Mouse (Mus musculus) layer of hippocampus, postnatal 36 days (tissue): ENCODE measurements at regions not wholly inside any gene's neighbourhood (a gene's known extent, or its start where the extent isn't known, plus 50 kb on each side); places are given as distances from the start of the nearest gene placed in this dataset.
"Not testable (repeated sequence)": the region's sequence is repeated elsewhere in the genome, so short reads cannot be mapped to it uniquely, and the experiment has no call there.

Source experiments
- DNase-seq, 2 experiments: peaks; one replicate each; pipeline ENCODE4 v3.0.0; 2022

DNA sequence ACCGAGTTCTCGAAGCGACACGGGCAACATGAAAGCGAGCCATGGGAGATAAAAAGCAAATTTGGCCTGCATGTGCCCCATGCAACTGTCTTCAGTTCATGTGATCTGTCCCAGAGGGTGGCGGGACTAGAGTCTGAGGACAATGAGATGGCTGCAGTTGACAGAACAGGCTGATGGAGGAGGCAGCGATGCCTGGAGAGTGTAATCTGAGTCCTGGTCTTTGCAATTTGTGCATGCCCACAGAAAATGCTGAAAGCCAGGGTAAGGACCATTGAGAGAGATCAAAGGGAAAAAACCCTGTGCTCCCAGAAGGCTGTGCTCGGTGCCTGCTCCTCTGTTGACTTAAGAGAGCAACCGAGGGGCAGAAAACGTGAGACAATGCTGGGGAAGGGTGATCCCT is 624.8 kb upstream of the BB014433 start:
- no peak for DNase-seq

DNA sequence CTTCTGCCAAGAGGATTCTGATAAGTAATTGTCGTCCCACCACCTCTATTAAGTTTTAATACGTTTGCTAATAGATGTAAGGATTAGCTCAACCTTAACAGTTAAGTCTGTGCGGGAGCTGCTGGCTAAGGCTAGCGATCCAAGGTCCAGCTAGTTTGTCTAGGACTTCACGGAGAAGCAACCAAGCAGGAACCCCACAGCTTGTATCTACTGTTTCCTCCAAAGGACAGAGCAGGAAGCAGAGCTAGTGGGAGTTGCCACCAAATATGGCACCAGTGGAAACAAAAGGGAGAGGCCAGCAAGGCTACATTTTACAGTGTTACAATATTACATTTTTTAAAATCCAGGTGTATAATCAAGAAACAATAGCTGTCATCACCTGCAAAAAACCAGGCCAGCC is 624.4 kb upstream of the BB014433 start:
- no peak for DNase-seq

DNA sequence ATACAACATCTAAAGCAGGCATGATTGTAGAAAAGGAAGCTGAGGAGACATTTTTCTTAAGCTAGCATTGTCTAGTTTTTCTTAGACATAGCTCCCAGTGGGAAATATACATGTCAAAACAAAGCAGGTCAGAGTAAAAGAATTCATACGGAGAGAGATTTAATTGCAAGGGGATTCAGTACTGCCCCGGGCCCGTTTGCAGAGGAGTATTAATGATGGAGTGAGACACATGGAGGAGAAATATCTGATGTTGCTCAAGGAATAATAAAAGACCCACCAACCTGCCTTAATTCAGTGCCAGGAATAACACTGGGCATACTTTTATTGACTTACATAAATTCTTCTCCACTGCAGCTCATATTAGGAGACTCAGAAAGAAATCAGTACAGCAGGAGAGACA is 623.6 kb upstream of the BB014433 start:
- no peak for DNase-seq

DNA sequence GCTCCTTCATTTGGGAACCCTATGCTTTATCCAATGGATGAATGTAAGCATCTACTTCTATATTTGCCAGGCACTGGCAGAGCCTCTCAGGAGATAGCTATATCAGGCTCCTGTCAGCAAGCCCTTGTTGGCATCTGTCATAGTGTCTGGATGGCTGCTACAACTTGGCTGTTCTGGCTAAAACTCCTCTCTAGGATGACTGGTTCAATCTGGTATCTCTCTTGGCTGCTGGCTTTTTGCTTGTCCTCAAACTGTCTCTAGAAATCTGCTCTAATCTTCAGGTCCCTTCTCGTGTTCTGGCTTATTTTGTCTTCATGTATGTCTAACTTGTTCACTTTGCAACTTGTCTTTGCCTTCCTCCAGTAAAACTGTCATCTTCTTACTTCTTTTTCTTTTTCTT is 614.7 kb upstream of the BB014433 start:
- no peak for DNase-seq

DNA sequence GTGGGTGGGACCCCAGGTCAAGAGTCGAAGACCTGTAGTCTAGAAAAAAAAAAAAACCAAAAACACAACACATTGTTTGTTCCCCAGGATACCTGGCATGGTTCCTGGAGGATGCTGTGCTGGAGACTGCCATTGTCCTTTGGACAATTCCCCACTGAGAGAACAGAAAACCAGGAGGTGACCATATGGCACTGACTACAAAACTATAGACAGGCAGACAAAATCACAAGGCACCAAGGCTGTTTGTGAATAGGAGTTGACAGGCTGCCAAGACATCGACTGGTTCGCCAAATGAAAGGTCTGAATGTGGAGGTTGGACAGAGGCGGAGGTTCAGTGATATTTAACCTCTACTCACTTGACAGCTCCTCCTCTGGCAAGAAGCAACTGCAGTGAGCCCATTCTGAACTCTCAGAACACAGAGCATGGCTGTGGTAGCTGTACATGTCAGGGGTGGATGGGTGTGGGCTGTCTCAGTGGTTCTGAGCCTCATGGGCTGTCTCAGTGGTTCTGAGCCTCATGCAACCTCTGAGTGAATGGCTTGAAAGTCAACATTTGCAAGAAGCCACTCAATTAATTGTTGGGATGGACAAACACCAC is 589.0 kb upstream of the BB014433 start:
- DNase-seq = no peak

DNA sequence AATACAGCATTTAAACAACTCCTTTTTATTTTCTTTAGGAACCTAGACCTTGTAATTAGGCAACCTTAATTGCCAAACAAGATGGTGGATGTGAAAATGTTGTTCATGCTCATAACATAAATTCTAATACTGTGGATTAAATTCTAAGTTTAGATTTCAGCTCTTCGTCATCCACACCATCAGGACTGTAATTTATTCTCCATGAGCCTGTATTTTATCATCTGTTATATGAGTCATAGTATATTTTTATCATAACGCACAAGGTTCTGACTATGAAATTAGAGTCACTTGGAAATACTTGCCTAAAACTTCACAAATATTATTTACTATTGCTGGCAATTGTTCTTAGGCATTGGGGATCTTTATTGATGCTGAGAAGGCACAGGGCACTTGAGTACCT is 582.7 kb upstream of the BB014433 start:
- DNase-seq = no peak

DNA sequence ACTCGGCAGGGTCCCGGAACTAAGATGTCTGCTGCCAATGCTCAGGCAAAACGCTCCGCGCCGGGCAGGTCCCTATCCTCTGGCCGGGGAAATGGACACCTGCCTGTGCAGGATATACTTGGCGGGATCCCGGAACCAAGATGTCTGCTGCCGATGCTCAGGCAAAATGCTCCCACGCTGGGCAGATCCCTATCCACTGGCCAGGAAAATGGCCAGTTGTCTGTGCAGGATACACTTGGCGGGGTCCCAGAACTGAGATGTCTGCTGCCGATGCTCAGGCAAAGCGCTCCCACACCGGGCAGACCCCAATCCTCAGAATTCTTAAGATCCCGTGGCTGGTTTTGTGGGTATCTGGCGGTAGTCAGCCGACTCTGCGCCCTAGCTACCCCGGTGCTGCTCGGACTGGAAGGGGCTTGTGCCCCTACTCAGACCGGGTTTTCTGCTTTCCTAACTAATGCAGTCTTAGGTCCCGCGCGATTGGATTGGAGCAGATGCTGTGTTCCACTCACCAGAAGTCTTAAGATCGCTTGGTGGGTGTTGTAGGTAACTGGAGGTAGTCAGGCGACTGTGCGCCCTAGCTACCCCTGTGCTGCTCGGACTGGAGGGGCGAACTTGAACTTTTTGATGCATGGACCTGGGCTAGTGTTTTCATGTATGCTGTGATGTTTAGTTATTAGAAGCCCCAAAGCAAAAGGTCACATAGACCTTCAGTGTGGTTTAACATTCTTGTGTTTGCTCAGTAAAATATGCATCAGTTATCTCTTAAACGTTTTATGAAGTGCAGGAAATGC is 577.9 kb upstream of the BB014433 start:
- not testable (repeated sequence) for DNase-seq

- DNase-seq = no peak
These were observed 564.3 kb upstream of the BB014433 start for GRCm38 (mm10) chr8:15610217-15610616.

DNA sequence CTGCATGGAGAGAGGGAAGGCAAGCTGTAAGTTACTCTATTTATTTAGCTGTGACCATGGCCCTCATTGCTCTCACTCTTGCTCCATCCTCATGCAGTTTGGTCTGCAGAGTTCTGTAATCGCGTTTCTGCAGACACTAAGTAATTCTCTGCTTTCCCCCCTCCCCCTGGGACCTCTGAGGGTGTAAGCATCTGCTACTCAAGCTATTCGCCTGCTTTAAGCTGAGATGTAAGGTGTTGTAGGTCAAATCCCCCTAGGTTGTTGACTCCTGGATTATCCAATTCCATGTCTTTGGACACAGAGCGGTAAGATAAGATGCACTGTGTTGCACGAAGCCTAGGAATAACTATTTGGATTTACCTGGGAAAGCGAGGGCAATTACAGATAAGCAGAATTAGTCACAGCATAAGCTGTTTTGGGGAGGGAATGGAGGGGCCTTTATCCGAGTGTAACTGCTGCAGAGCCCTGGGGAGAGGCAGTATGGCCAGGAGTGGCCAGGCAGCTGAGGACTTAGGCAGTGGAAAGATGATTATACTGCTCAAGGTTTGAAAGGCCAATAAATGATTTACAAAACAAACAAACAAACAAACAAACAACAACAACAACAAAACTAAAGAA is 561.8 kb upstream of the BB014433 start:
- no peak for DNase-seq

DNA sequence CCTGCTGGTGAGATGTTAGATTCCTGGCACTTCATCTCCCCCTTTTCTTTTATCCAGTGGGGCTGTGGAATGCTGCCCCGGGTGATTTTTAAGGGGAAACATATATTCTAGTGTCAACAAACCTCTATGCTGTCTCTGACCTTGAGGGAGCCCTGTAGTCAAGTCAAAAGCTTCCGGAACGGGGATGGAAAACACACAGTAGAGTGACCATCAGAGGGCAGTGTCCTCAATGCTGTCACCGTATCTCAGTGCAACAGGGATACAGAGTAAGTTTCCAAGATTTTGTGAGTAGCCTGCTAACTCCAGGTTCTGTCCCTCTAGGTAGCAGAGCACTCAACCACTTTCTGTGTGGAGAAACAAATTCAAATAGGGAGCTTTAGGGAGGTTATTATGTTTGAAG is 555.7 kb upstream of the BB014433 start:
- peak in 1 of 2 experiments; percentile 29 for DNase-seq

DNA sequence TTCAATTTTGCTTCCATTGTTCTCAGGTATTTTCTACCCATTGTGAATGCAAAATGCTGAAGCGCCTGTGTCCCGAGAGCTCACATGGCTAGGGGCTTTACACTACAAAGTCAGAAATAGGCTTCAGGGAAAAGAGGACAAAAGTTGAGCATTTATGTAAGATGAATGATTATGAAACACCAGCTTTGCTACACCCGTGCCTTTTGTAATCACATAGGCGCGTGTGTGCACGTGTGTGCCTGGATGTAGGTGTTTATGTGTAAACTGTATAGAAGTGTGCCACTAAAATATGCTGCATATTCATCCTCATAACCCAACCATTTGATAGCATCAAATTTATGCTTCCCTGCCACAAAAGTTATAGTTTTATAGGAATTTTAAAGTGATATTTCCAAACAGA is 547.2 kb upstream of the BB014433 start:
- no peak for DNase-seq

DNA sequence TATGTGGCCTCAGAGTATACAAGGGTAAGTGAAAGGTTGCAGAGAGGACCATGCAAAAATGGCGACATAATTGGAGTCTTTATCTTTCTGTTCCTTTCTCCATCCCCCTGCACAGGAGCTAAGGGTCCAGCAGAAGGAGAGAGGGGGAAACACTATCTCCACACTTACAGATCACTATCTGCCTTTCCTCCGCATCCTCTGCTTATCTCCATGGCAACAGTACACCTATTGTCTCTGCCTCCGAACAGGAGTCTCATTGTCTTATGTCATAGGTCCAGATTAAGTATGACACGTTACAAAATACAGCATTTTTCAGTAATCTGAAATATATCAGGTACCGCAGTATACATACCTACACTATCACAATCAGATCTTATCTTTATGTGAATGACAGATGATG is 537.9 kb upstream of the BB014433 start:
- no peak for DNase-seq

DNA sequence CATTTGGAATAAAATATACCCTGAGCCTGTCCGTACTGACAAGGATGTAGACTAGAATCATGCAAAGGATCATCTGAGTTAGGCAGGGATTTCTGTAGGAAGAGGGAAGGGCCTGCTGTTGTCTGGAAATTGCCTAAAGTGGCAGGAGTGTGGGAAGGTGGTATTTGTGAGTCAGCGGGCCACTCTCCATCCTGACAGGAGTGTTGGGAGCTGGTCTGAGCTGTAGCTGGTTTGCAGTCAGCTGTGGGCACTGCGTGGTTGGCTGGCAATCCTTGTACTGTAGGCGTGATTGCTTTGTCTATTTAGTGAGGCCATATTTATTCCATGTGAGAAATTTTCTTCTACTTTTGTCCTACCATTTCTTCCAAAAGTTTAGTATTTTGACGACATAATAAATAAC is 524.2 kb upstream of the BB014433 start:
- DNase-seq = no peak

DNA sequence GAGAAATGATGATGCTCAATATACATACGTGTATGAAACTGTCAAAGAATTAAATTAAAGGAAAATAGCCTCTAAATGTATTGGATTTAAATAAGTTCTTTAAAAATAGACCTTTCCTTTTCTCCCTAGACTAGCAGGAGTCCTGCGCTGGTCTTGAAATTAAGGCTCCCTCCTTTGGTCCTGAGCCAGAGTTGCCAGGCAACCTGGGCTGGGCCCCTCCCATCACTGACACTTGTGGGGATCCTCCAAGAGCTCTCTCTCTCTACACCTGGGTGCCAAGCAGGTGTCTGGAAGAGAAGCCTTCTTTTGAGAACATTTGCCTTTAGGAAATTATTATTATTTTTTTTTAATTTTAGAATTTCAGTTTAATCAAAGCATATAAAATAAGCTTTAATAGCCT is 521.9 kb upstream of the BB014433 start:
- no peak for DNase-seq

- peak; percentile 16 to 29 for DNase-seq
These were observed 516.7 kb upstream of the BB014433 start for GRCm38 (mm10) chr8:15562310-15563296.

DNA sequence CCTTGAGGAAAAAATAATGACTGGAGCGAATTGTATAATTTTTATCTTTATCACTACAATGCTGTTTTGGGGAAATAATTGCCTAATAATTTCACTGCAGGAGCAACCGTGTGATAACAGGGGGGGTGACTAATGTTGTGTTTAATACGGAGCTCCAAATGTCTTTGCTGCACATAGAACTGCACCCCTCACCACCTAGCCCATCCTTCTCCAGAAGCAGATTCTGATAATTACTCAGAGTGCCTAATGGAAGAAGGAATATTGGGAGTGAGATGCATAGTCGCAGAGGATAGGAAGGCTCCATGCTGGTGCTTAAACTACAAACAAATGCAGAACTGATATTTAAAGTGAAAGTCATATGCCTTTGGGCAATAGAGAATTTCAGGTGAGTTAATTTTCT is 486.1 kb upstream of the BB014433 start:
- no peak for DNase-seq

GRCm38 (mm10) chr8:15525461-15525860 is 479.6 kb upstream of the BB014433 start:
- DNase-seq = no peak

- DNase-seq = peak; percentile 73 to 83
These were observed 474.0 kb upstream of the BB014433 start for GRCm38 (mm10) chr8:15519896-15520295.

GRCm38 (mm10) chr8:15500973-15501372 is 455.1 kb upstream of the BB014433 start:
- no peak for DNase-seq

GRCm38 (mm10) chr8:15497566-15497965 is 451.7 kb upstream of the BB014433 start:
- DNase-seq = no peak

DNA sequence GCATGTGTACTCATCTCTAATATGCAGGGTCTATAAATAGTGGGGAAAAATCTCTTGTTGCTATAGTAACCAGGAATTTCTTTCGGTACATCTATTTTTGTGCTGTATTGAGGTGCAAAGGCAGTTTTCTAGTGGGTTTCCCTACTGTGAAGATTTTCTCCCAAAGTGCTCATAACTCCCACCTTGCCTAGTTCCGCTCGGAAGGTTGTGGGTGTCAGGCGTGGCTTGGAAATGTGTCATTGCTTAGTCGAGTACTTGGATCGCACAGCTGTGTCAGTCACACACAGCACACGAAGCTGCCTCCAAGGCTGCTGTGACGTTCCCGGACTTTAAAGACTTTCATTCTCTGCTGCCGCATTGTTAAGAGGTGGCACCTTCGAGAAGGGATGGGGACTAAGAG is 450.4 kb upstream of the BB014433 start:
- DNase-seq = peak; percentile 40 to 46

DNA sequence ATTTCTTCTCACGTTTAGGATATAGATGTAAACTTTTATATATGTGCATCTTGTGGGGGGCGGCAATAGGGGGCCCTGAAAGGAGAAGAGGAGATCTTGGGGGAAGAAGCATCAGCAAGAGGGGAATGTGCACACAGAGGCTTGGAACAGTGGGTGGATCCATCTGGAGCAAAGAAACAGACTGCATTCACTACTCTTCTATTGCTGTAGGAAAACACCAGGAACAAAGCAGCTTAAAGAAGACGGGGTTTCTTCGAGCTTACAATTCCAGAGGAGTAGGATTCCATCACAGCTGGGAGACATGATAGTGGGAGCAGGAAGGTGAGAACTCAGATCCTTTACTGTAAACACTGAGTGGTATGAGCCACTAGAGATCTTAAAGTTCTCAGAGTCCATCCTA is 444.9 kb upstream of the BB014433 start:
- DNase-seq = no peak

DNA sequence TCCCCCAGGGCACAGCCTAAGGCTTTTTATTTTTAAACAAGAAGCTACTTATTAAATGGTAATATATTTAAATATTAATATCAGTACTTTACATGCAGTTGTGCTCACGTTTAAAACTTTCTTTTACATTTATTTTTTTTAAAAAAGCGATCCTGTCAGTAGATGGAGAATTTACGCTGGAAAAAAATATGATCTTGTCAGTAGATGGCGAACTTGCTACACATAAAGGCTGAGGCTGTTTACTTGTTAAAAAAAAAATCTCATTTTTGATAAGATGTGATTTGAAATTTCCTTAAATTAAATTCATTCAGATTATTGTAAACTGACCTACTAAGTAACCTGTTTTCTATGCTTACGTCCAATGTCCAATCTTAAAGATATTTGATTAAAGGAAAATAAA is 441.7 kb upstream of the BB014433 start:
- DNase-seq = no peak
